Mouse (Mus musculus) ES-CJ7 (cell line): ENCODE measurements around the gene Mfsd13b.

ENCODE experiments used
- DNase-seq: peaks from one replicate; pipeline ENCODE4 v3.0.0; 2011; ENCODE audit warnings: low read depth, low spot score

Mfsd13b gene

DNA sequence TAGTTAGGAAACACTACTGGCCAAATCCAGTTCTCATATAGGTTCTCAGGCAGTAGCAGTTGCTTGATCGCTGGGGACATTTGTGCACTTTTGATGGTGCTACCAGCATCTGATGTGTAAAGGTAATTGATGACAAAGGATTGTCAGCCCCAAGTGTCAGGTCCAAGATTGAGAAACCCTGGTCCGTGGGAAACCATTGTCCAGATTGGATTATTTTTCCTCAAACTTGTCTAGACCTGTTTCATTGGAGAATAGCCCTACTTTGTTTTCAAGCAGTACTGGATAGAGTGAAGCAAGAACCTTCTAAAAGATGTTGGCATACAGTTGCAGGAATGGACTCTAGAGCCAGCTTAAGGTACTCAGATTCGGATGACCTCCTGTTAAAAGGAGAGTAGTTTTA is 60.7 kb downstream of the Mfsd13b start:
- no peak for DNase-seq

DNA sequence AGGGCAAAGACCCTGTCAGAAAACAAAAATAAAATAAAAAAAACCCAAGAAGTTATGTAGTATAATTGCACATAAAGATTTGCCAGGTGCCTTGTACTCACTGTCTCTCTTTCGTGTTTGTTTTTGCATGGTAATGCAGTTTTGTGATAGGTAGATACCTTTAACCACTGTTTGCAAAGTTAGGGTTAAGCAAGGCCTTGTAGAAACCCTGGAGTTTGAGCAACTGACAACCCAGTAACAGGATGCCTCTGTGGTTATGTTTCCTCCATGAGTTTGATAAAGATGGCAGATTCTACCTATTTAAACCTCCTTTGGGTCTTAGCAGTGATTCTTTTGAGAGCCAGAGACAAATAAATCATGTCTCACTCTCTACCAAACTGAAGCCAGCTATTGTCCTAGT is 61.2 kb downstream of the Mfsd13b start:
- DNase-seq = no peak

- no peak for DNase-seq
Measured at GRCm38 (mm10) chr7:121044251-121044650, 61.9 kb downstream of the Mfsd13b start.

GRCm38 (mm10) chr7:121045671-121046453 is 63.6 kb downstream of the Mfsd13b start:
- no peak for DNase-seq

DNA sequence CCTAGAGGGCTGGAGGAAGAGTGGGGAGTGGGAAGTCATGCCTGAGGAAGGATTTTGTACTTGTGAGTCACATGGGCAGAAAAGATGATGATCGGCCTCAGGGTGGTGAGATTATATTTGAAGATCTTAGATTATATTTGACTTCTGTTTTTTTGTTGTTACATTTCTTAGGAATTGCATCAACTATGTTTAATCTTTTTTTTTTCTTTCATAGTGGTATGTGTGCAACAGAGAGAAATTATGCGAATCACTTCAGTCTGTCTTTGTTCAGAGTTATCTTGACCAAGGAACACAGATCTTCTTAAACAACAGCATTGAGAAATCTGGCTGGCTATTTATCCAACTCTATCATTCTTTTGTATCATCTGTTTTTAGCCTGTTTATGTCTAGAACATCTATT is 65.3 kb downstream of the Mfsd13b start:
- DNase-seq = no peak

GRCm38 (mm10) chr7:121053071-121053470 is 70.8 kb downstream of the Mfsd13b start:
- DNase-seq = no peak

- DNase-seq = no peak
Measured at GRCm38 (mm10) chr7:121059477-121060218, 77.3 kb downstream of the Mfsd13b start.

DNA sequence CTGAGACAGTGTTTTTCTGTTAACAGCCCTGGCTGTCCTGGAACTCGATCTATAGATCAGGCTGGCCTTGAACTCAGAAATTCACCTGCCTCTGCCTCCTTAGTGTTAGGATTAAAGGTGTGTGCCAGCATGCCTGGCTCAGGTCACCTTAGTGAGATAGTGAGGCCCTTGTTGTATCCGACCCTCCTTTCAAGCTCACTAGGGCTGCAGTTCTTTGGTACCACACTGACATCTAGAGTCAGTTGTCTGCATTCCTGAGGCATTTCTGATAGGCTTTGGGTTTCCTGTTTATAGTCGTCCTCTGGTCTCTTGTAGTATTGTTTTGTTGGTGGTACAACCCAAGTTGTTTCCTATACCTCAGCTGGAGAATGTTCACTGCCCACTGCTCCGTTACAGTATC is 82.0 kb downstream of the Mfsd13b start:
- DNase-seq = peak; percentile 20
